Comparison of ENCODE assay signal across 8 mouse cellular contexts in the genomic region with DNA sequence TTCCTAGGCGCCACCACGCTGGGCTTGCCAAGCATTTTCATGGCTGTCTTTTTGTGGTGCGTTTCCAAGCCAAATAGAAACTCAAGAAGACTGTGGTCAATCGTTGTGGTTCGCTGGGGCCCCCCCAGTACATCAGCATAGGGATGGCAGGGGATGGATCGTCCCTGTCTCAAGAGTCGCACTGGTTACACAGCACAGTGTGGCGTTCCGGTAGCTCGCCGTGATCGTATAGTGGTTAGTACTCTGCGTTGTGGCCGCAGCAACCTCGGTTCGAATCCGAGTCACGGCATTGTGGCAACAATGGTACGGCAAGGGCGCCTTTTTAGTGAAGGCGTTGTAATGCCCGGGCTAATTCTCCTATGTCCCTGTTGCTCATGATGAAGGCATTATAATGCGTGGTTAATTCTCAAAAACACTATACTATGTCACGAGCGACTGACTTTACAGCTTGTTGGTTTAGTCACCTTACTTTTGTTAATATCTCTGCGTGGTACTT. TPM values are rescaled to one million over a fixed set of nuclear protein-coding genes. Genes with fewer than 3 reads are reported as not detected.
A peak's percentile ranks its signal among the peaks of the same experiment; 100 is the strongest.
DNase-seq lines count a peak whose midpoint lies in the region; ATAC-seq and TF ChIP-seq lines count a peak whose summit lies in the region.

No protein-coding gene starts in this region.

- ATAC-seq in forebrain, postnatal 0 days: peak; percentile 78
- peak; percentile 72 for ATAC-seq in lung, postnatal 0 days

- TF ChIP-seq POLR2A in MEL (IDR thresholded peaks at IDR 0.05; ENCODE audit: control insufficient read depth in 1 of 2, insufficient read depth in 1 of 2, low read depth in 1 of 2, low read length in 2 of 2, poor library complexity in 1 of 2): no peak

- DNase-seq in MEL (ENCODE audit: low read depth, low spot score): peak; percentile 89
- DNase-seq in c-Kit-negative CD71-positive TER-119-positive erythroid progenitor cells, embryonic 14.5 days (ENCODE audit: low read depth, low spot score): peak; percentile 68
- DNase-seq in forebrain, postnatal 0 days: peak; percentile 89
- DNase-seq in hindbrain, embryonic 10.5 days (ENCODE audit: low spot score): peak; percentile 88
- DNase-seq in layer of hippocampus, postnatal 14 days (ENCODE audit: low spot score in 2 of 2): peak; percentile 71 to 85
- DNase-seq in lung, postnatal 0 days (ENCODE audit: low spot score): peak; percentile 78
- peak; percentile 72 for DNase-seq in ovary, postnatal 36 days (ENCODE audit: low spot score)
- DNase-seq in thymus, postnatal 25 days: peak; percentile 76

- peaks cover 0 to 18% of the 10 kb centered on the region in 2 experiments; a peak in 2 of 4 replicates for H3K4me1 ChIP-seq in MEL (ENCODE audit: control insufficient read depth in 1 of 2, insufficient read depth in 2 of 2, low read length in 2 of 2)
- 0 out of 2 replicates have a peak, but pooled peaks cover 3% of the 10 kb centered on the region for H3K4me1 ChIP-seq in forebrain, postnatal 0 days (ENCODE audit: insufficient read depth)
- H3K4me1 ChIP-seq in hindbrain, embryonic 10.5 days (replicated peaks): peaks cover 11% of the 10 kb centered on the region
- no peaks in the 10 kb centered on the region for H3K4me1 ChIP-seq in lung, postnatal 0 days (ENCODE audit: insufficient read depth, low read depth, low read length)

- no peak for TF ChIP-seq EP300 in MEL (IDR thresholded peaks at IDR 0.05; ENCODE audit: low read depth in 1 of 2, low read length in 2 of 2)
- TF ChIP-seq EP300 in lung, postnatal 0 days (IDR thresholded peaks at IDR 0.05): peak; percentile 8; the same call in 1 of the 2 replicates

- no peaks in the 10 kb centered on the region for H3K27me3 ChIP-seq in MEL (ENCODE audit: control insufficient read depth in 1 of 2, insufficient read depth in 2 of 2, low read length in 2 of 2)
- no peaks in the 10 kb centered on the region for H3K27me3 ChIP-seq in forebrain, postnatal 0 days (ENCODE audit: insufficient read depth, low read length)
- no peaks in the 10 kb centered on the region for H3K27me3 ChIP-seq in hindbrain, embryonic 10.5 days (ENCODE audit: insufficient read depth, poor library complexity, severe bottlenecking)
- H3K27me3 ChIP-seq in lung, postnatal 0 days (replicated peaks; ENCODE audit: insufficient read depth, low read length): no peaks in the 10 kb centered on the region

- peak overlapping the region; percentile 71 for H3K27ac ChIP-seq in MEL (ENCODE audit: control insufficient read depth, low read depth, low read length)
- H3K27ac ChIP-seq in forebrain, postnatal 0 days (ENCODE audit: low read depth, low read length): peak overlapping the region; percentile 91
- peak overlapping the region; percentile 93 for H3K27ac ChIP-seq in hindbrain, embryonic 10.5 days
- peak overlapping the region; percentile 90 for H3K27ac ChIP-seq in lung, postnatal 0 days (ENCODE audit: low read length)

- H3K9ac ChIP-seq in MEL (ENCODE audit: control insufficient read depth, low read depth, low read length, poor library complexity, severe bottlenecking): peak overlapping the region; percentile 75
- peak overlapping the region; percentile 70 for H3K9ac ChIP-seq in forebrain, postnatal 0 days
- H3K9ac ChIP-seq in lung, postnatal 0 days (replicated peaks; ENCODE audit: low read depth): peak overlapping the region; percentile 59

- no peak for TF ChIP-seq CTCF in MEL (IDR thresholded peaks at IDR 0.05 in 2 of 3, conservative IDR thresholded peaks at IDR 0.05 in 1 of 3; ENCODE audit: control insufficient read depth in 1 of 3, insufficient read depth in 1 of 3, low read depth in 2 of 3, low read length in 3 of 3, poor library complexity in 1 of 3, severe bottlenecking in 1 of 3)
- no peak for TF ChIP-seq CTCF in forebrain, postnatal 0 days (IDR thresholded peaks at IDR 0.05; ENCODE audit: low read depth)
- no peak for TF ChIP-seq CTCF in lung, postnatal 0 days (IDR thresholded peaks at IDR 0.05)

- peaks cover 0 to 2% of the 10 kb centered on the region in 2 experiments; a peak in 1 of 4 replicates for H3K36me3 ChIP-seq in MEL (ENCODE audit: control insufficient read depth in 1 of 2, insufficient read depth in 2 of 2, low read length in 2 of 2)
- H3K36me3 ChIP-seq in forebrain, postnatal 0 days (ENCODE audit: insufficient read depth): no peaks in the 10 kb centered on the region
- H3K36me3 ChIP-seq in hindbrain, embryonic 10.5 days: no peaks in the 10 kb centered on the region
- no peaks in the 10 kb centered on the region for H3K36me3 ChIP-seq in lung, postnatal 0 days (ENCODE audit: insufficient read depth, low read length)

- no peak for TF ChIP-seq RAD21 in MEL (IDR thresholded peaks at IDR 0.05; ENCODE audit: low read depth, low read length)

- H3K9me3 ChIP-seq in MEL (replicated peaks; ENCODE audit: insufficient read depth, low read length): no peaks in the 10 kb centered on the region
- H3K9me3 ChIP-seq in forebrain, postnatal 0 days (ENCODE audit: low read length): no peaks in the 10 kb centered on the region
- H3K9me3 ChIP-seq in hindbrain, embryonic 10.5 days: no peaks in the 10 kb centered on the region
- no peaks in the 10 kb centered on the region for H3K9me3 ChIP-seq in lung, postnatal 0 days (ENCODE audit: low read length)

- WGBS in forebrain, postnatal 0 days: under 1% methylated on average over 26 of the region's 26 CpGs
- under 1% methylated on average over 26 of the region's 26 CpGs for WGBS in hindbrain, embryonic 10.5 days
- under 1% methylated on average over 26 of the region's 26 CpGs for WGBS in lung, postnatal 0 days

- H3K4me2 ChIP-seq in forebrain, postnatal 0 days (ENCODE audit: low read depth): peak overlapping the region; percentile 36
- H3K4me2 ChIP-seq in lung, postnatal 0 days (replicated peaks; ENCODE audit: low read depth, low read length): peak overlapping the region; percentile 32

- H3K79me2 ChIP-seq in MEL (ENCODE audit: control insufficient read depth, insufficient read depth, low read length, poor library complexity): no peaks in the 10 kb centered on the region; the same call in 1 of the 2 replicates

- peak overlapping the region; percentile 46 to 92 for H3K4me3 ChIP-seq in MEL (ENCODE audit: control insufficient read depth in 1 of 2, insufficient read depth in 1 of 2, low read depth in 2 of 2, low read length in 2 of 2)
- peak overlapping the region; percentile 49 for H3K4me3 ChIP-seq in forebrain, postnatal 0 days (ENCODE audit: low read depth, low read length)
- H3K4me3 ChIP-seq in hindbrain, embryonic 10.5 days: peak overlapping the region; percentile 70
- peak overlapping the region; percentile 65 for H3K4me3 ChIP-seq in lung, postnatal 0 days (ENCODE audit: low read depth, low read length)

TF ChIP-seq in MEL, 35 proteins besides CTCF, POLR2A, EP300 and RAD21 (continues in another document):
- TF ChIP-seq ZC3H11A (IDR thresholded peaks at IDR 0.05; ENCODE audit: low read depth, low read length) (no peak), ZNF384 (IDR thresholded peaks at IDR 0.05; ENCODE audit: low read depth, low read length) (no peak), RCOR1 (IDR thresholded peaks at IDR 0.05; ENCODE audit: low read depth, low read length) (no peak), TBP (IDR thresholded peaks at IDR 0.05; ENCODE audit: low read depth, low read length) (peak; percentile 98), GATA1 (IDR thresholded peaks at IDR 0.05; ENCODE audit: low read depth, low read length) (0 out of 2 replicates have a peak, but pooled peaks have one; percentile 1), MEF2A (IDR thresholded peaks at IDR 0.05; ENCODE audit: extremely low read depth, insufficient replicate concordance, low read depth, low read length, poor library complexity, severe bottlenecking) (no peak), ELF1 (IDR thresholded peaks at IDR 0.05; ENCODE audit: low read depth, low read length) (peak; percentile 76; the same call in 1 of the 2 replicates), GABPA (IDR thresholded peaks at IDR 0.05; ENCODE audit: low read depth, low read length) (no peak), MAFK (IDR thresholded peaks at IDR 0.05; ENCODE audit: borderline replicate concordance, low read depth, low read length) (peak; percentile 97), MYB (IDR thresholded peaks at IDR 0.05; ENCODE audit: low read depth, low read length) (no peak), BHLHE40 (IDR thresholded peaks at IDR 0.05; ENCODE audit: borderline replicate concordance, low read depth, low read length) (no peak), MAZ (IDR thresholded peaks at IDR 0.05; ENCODE audit: low read depth, low read length) (no peak), CHD2 (IDR thresholded peaks at IDR 0.05; ENCODE audit: low read length) (no peak), E2F4 (IDR thresholded peaks at IDR 0.05; ENCODE audit: borderline replicate concordance, low read depth, low read length) (no peak; the same call in 1 of the 2 replicates), HCFC1 (IDR thresholded peaks at IDR 0.05; ENCODE audit: low read depth, low read length) (peak; percentile 7; the same call in 1 of the 2 replicates), TCF12 (IDR thresholded peaks at IDR 0.05; ENCODE audit: low read depth, low read length) (no peak), ZKSCAN1 (IDR thresholded peaks at IDR 0.05; ENCODE audit: low read depth, low read length) (no peak), NRF1 (IDR thresholded peaks at IDR 0.05; ENCODE audit: insufficient read depth, low read depth, low read length, poor library complexity, severe bottlenecking) (peak; percentile 27; the same call in 1 of the 2 replicates)

RNA-seq across cellular contexts. Expression of a gene that starts 8.8 kb away (rescaled TPM):
- total RNA-seq in MEL (2012; rRNA removed): 3.6 and 4.3 TPM in 2 replicates
- 1 to 10 TPM in 1 of 2 experiments, not detected in 1; 9.7 TPM for polyA plus RNA-seq in MEL (2012; ENCODE audit: insufficient read depth in 1 of 2, insufficient read length in 2 of 2, low read depth in 1 of 2, low replicate concordance in 2 of 2, missing spikeins in 1 of 2)
- 69.3 and 70.7 TPM in 2 replicates for total RNA-seq in forebrain, postnatal 0 days (2014; rRNA removed)
- polyA plus RNA-seq in forebrain, postnatal 0 days (2015; fragmentation: Nextera tagmentation; extraction: Ambion mirVana): 6.7 and 7.7 TPM in 2 replicates
- 8.8 and 9.6 TPM in 2 replicates for polyA plus RNA-seq in hindbrain, embryonic 10.5 days (2016; fragmentation: Nextera tagmentation; extraction: Ambion mirVana)
- 10 to 100 TPM; 57.5 to 65.2 TPM for total RNA-seq in layer of hippocampus, postnatal 14 days (2021)
- 1.8 and 2.5 TPM in 2 replicates for polyA plus RNA-seq in lung, postnatal 0 days (2015; fragmentation: Nextera tagmentation; extraction: Ambion mirVana)

RNA-seq across cellular contexts. Expression of a gene that starts 48.5 kb away (rescaled TPM):
- 1.3 and 1.7 TPM in 2 replicates for total RNA-seq in MEL (2012; rRNA removed)
- 1 to 10 TPM in 1 of 2 experiments, not detected in 1; 2.6 TPM for polyA plus RNA-seq in MEL (2012; ENCODE audit: insufficient read depth in 1 of 2, insufficient read length in 2 of 2, low read depth in 1 of 2, low replicate concordance in 2 of 2, missing spikeins in 1 of 2)
- total RNA-seq in forebrain, postnatal 0 days (2014; rRNA removed): 0.05 and 0.15 TPM in 2 replicates
- 0.08 and 0.15 TPM in 2 replicates for polyA plus RNA-seq in forebrain, postnatal 0 days (2015; fragmentation: Nextera tagmentation; extraction: Ambion mirVana)
- polyA plus RNA-seq in hindbrain, embryonic 10.5 days (2016; fragmentation: Nextera tagmentation; extraction: Ambion mirVana): not detected in 2 replicates
- total RNA-seq in layer of hippocampus, postnatal 14 days (2021): not detected
- 0.10 and 0.17 TPM in 2 replicates for polyA plus RNA-seq in lung, postnatal 0 days (2015; fragmentation: Nextera tagmentation; extraction: Ambion mirVana)

Comparison
In these comparisons a context has a peak if more than half of its experiments do, and no peak if none do; other contexts are left out.
1. Peak in every context shown above with its lines: DNase-seq, ATAC-seq, H3K4me3 ChIP-seq and H3K27ac ChIP-seq.